Comparison of ENCODE assay signal across 10 mouse cellular contexts in the genomic region with DNA sequence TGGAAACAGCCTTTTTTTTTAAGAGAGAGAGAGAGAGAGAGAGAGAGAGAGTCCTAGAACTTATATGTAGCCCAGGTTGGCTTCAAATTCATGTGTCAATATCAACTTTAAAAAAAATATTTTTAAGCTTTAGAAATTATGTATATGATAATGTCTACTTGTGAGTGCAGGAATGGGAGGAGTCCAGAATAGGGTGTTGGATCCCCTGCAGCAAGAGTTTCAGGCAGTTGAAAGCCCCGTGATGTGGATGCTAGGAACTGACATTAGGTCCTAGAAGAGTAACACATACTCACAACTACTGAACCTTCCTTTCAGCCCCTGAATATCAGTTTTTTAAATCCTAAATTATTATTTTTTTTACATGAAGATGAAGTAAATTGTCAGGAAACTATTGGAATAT. TPM values are rescaled to one million over a fixed set of nuclear protein-coding genes. Genes with fewer than 3 reads are reported as not detected.
A peak's percentile ranks its signal among the peaks of the same experiment; 100 is the strongest.
DNase-seq lines count a peak whose midpoint lies in the region; ATAC-seq and TF ChIP-seq lines count a peak whose summit lies in the region.
"Had no signal": no experiment of that assay in that cellular context is flagged by ENCODE, and none has a peak within 500 bp of the region (broad histone marks: within the 10 kb centered on the region; RNA-seq: fewer than 3 reads in every experiment).

No protein-coding gene starts in this region.

- no peak for TF ChIP-seq POLR2A in myocyte (IDR thresholded peaks at IDR 0.05; ENCODE audit: insufficient read length, low read depth)

- H3K36me3 ChIP-seq in forebrain, embryonic 13.5 days (ENCODE audit: poor library complexity, severe bottlenecking): peaks cover 17% of the 10 kb centered on the region
- peaks cover 6% of the 10 kb centered on the region for H3K36me3 ChIP-seq in intestine, postnatal 0 days (ENCODE audit: control insufficient read depth, insufficient read depth)
- H3K36me3 ChIP-seq in myocyte (ENCODE audit: control insufficient read depth, insufficient read depth): peaks cover 13% of the 10 kb centered on the region

- H3K4me1 ChIP-seq in forebrain, embryonic 13.5 days: peaks cover 18% of the 10 kb centered on the region
- H3K4me1 ChIP-seq in intestine, postnatal 0 days (replicated peaks; ENCODE audit: control insufficient read depth, insufficient read depth, low read length): no peaks in the 10 kb centered on the region

- H3K79me2 ChIP-seq in myocyte (ENCODE audit: control insufficient read depth, insufficient read depth): peaks cover 63% of the 10 kb centered on the region

- H3K4me3 ChIP-seq in layer of hippocampus, adult 2 months: peak overlapping the region; percentile 98; the same call in 1 of the 2 replicates
- peak overlapping the region; percentile 91; the same call in 1 of the 2 replicates for H3K4me3 ChIP-seq in forebrain, embryonic 13.5 days
- H3K4me3 ChIP-seq in intestine, postnatal 0 days (ENCODE audit: low read depth, low read length): peak overlapping the region; percentile 90; the same call in 1 of the 2 replicates
- H3K4me3 ChIP-seq in myocyte: peak overlapping the region; percentile 83

- no peak for ATAC-seq in forebrain, embryonic 13.5 days
- ATAC-seq in intestine, postnatal 0 days: no peak

- peak overlapping the region; percentile 77 for H3K4me2 ChIP-seq in forebrain, embryonic 13.5 days
- H3K4me2 ChIP-seq in intestine, postnatal 0 days (replicated peaks; ENCODE audit: low read depth): peak overlapping the region; percentile 66
- peak overlapping the region; percentile 87 for H3K4me2 ChIP-seq in myocyte (ENCODE audit: low read depth)

- no peak overlapping the region for H3ac ChIP-seq in myocyte (ENCODE audit: control insufficient read depth, insufficient read length)

- WGBS in forebrain, embryonic 13.5 days: 69% methylated on average over 1 of the region's 1 CpGs
- WGBS in intestine, postnatal 0 days: 41% methylated on average over 1 of the region's 1 CpGs

- no peak for TF ChIP-seq CTCF in layer of hippocampus, adult 2 months (conservative IDR thresholded peaks at IDR 0.05)
- no peak for TF ChIP-seq CTCF in intestine, postnatal 0 days (IDR thresholded peaks at IDR 0.05; ENCODE audit: low read depth)

- H3K9me3 ChIP-seq in forebrain, embryonic 13.5 days (replicated peaks): no peaks in the 10 kb centered on the region
- no peaks in the 10 kb centered on the region for H3K9me3 ChIP-seq in intestine, postnatal 0 days (ENCODE audit: control insufficient read depth)

- H3K9ac ChIP-seq in forebrain, embryonic 13.5 days: no peak overlapping the region
- no peak overlapping the region for H3K9ac ChIP-seq in intestine, postnatal 0 days (ENCODE audit: low read depth, low read length)

- no peak overlapping the region for H3K27ac ChIP-seq in layer of hippocampus, adult 2 months
- no peak overlapping the region for H3K27ac ChIP-seq in forebrain, embryonic 13.5 days
- no peak overlapping the region for H3K27ac ChIP-seq in intestine, postnatal 0 days (ENCODE audit: low read depth, low read length)

- H3K27me3 ChIP-seq in forebrain, embryonic 13.5 days: no peaks in the 10 kb centered on the region
- H3K27me3 ChIP-seq in intestine, postnatal 0 days (replicated peaks; ENCODE audit: control insufficient read depth, insufficient read depth, low read length): no peaks in the 10 kb centered on the region
- H3K27me3 ChIP-seq in myocyte (ENCODE audit: control insufficient read depth, insufficient read depth, insufficient read length): no peaks in the 10 kb centered on the region

- no peak for DNase-seq in layer of hippocampus, adult 2 months (ENCODE audit: low spot score in 2 of 2)
- DNase-seq in layer of hippocampus, postnatal 10 days (ENCODE audit: low spot score in 2 of 2): no peak
- no peak for DNase-seq in embryo, embryonic 9.5 days (ENCODE audit: extremely low spot score)
- no peak for DNase-seq in right cerebral cortex, postnatal 25 days
- DNase-seq: kidney, adult 11 months; spleen, adult 18-20 months had no signal

TF ChIP-seq in myocyte, 11 proteins besides CTCF, POLR2A, EP300 and RAD21:
- TF ChIP-seq SRF (IDR thresholded peaks at IDR 0.05; ENCODE audit: control insufficient read depth, insufficient read length, low read depth): no peak
- no peak for TF ChIP-seq MYOD1 (IDR thresholded peaks at IDR 0.05; ENCODE audit: control insufficient read depth in 1 of 3, insufficient read length in 2 of 3, low read depth in 2 of 3)
- TF ChIP-seq REST (IDR thresholded peaks at IDR 0.05; ENCODE audit: insufficient read depth, insufficient read length): no peak
- no peak for TF ChIP-seq POLR2AphosphoS2 (IDR thresholded peaks at IDR 0.05; ENCODE audit: insufficient read length, low read depth)
- no peak for TF ChIP-seq MAX (IDR thresholded peaks at IDR 0.05; ENCODE audit: low read depth)
- no peak for TF ChIP-seq TCF3 (IDR thresholded peaks at IDR 0.05; ENCODE audit: insufficient read length, low read depth)
- no peak for TF ChIP-seq TCF12 (IDR thresholded peaks at IDR 0.05; ENCODE audit: insufficient read depth, poor library complexity, severe bottlenecking)
- no peak for TF ChIP-seq CEBPB (IDR thresholded peaks at IDR 0.05; ENCODE audit: insufficient read depth, poor library complexity, severe bottlenecking)
TF ChIP-seq in myocyte: peak in this region for 0.

RNA-seq across cellular contexts. Expression of gene Arnt, which starts 1.4 kb away (rescaled TPM):
- total RNA-seq in layer of hippocampus, adult 2 months (2021): 10 to 100 TPM; 36.0 to 45.1 TPM
- 10 to 100 TPM; 35.8 to 44.0 TPM for total RNA-seq in layer of hippocampus, postnatal 10 days (2021)
- polyA plus RNA-seq in forebrain, embryonic 13.5 days (2015; fragmentation: Nextera tagmentation; extraction: Ambion mirVana): 24.8 and 28.1 TPM in 2 replicates
- polyA plus RNA-seq in intestine, postnatal 0 days (2015; fragmentation: Nextera tagmentation; extraction: Ambion mirVana): 11.7 and 13.4 TPM in 2 replicates
- 20.9 TPM for polyA plus RNA-seq in myocyte (2012; fragmentation: generic; extraction: Trizol)

RNA-seq across cellular contexts. Expression of gene 4930558C23Rik, which starts 32.9 kb away (rescaled TPM):
- total RNA-seq in layer of hippocampus, adult 2 months (2021): not detected
- total RNA-seq in layer of hippocampus, postnatal 10 days (2021): not detected
- polyA plus RNA-seq in forebrain, embryonic 13.5 days (2015; fragmentation: Nextera tagmentation; extraction: Ambion mirVana): not detected in 2 replicates
- not detected in 2 replicates for polyA plus RNA-seq in intestine, postnatal 0 days (2015; fragmentation: Nextera tagmentation; extraction: Ambion mirVana)
- polyA plus RNA-seq in myocyte (2012; fragmentation: generic; extraction: Trizol): not detected
- polyA plus RNA-seq: cortical plate, adult 2 months had no signal
